Mouse (Mus musculus) heart, postnatal 0 days (tissue): ENCODE results near the gene Mrtfb.

Experiments used
- CTCF ChIP-seq: IDR thresholded peaks from 2 replicates; pipeline ENCODE4 v1.5.1; 2016; ENCODE audit warnings: antibody characterized with exemption, control low read depth, low read depth
- EP300 ChIP-seq: IDR thresholded peaks from 2 replicates; pipeline ENCODE4 v1.6.1; 2016; ENCODE audit warnings: antibody characterized with exemption, low read depth

DNA sequence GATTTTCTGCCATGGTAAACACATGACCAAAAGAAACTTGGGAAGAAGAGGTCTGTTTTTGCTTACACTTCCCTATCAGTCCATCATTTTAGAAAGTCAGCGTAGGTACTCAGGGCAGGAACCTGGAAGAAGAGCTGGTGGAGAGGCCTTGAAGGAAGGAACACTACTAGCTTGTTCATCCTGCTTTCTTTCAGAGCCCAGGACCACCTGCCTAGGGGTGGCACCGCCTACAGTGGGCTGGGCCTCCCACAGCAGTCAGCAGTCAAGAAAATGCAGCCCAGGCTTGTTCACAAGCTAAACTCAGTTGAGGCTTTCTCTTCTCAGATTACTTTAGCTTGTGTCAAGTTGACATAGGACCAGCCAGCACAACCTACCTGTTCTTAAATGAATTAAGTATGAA, 2.7 kb downstream of the Mrtfb start:
- no peak for TF ChIP-seq EP300
- TF ChIP-seq CTCF = no peak
